Mouse (Mus musculus): ENCODE measurements around the gene Olfr822. TPM values are rescaled to one million over a fixed set of nuclear protein-coding genes. Genes with fewer than 3 reads are reported as not detected.
"Not testable (repeated sequence)": the region's sequence is repeated elsewhere in the genome, so short reads cannot be mapped to it uniquely, and the experiment has no call there.

The Olfr822 gene
- not detected for total RNA-seq (2021)
- long read RNA-seq, experiment 1: 0 reads
- long read RNA-seq, experiment 2: 0 reads

DNA sequence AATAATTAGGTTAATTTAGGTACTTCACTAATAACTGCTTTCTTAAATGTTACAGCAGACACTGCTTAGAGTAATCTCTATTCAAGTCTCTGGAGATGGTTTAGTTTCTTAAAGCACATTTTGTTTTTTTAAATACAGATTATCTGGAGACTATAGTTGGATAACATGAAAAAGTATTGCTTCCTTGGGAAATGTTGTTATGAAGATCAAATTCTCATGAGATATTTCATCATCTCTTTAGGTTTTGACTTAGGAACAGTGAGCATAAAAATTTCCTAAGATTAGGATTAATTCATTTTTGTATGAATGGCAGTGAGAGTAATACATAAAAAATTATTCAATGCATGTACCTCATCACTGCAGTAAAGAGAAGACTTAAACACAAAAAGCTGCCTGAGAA lies at the start of gene Olfr822:
Gene Olfr822 (plus strand): TSS at position 301 of the 400 bp plus-strand sequence.
- no peak for DNase-seq

GRCm38 (mm10) chr10:130030048-130030447 lies 41.0 kb upstream of the Olfr822 start, which contains the start of gene Olfr821:
Olfr821 (plus strand) TSS chr10:130030348.
- DNase-seq: no peak

- DNase-seq: no peak
Observed at GRCm38 (mm10) chr10:130037096-130037495, 33.9 kb upstream of the Olfr822 start.

DNA sequence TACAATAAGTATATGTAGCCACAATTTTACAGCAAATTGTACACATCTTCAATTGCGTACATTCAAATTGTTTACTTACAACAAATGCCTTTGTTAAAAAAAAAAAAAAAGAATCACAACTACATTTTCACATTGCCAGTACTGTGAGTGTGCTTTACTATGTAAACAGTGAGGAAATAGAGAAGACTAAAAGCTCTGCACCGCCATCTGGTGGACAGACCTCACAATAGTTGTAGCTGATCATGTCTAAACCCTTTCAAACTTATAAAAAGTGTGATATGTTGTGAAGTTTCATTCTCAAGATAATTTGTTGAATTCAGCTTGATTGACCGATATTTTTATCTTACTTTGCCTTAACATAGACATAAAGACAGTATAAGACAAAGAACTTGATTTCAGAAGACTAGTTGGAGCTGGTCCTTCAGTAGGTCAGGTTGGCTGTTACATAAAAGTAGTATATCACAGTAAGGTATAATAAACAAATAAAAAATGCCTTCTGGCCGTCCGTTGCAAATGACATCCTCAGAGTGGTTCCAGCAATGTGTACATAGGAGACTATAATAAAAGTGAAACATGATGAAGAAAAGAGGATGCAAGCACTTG lies 21.9 kb downstream of the Olfr822 start:
- peak; percentile 51 for DNase-seq

- DNase-seq: no peak
Observed at GRCm38 (mm10) chr10:130096104-130096503, 25.1 kb downstream of the Olfr822 start.

DNA sequence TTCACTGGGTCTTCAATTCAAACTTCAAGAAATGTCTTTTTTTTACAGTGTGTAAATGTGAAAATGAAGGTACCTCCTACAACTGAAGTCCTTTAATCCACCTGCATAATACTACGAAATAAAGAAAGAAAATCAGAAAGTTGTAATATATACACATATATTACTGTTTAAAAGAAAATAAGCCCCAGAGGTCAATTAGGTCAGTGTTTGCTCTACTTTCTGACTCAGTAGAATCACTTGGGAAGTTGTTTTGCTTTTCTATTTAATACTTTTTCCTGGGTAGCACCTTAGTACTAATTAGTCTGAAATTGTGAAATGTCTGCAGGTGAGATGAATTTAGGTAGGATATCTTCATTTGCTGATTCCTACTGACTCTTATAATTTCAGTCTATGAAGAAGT lies 44.3 kb downstream of the Olfr822 start, which contains the start of gene Olfr823:
Gene Olfr823 (minus strand): TSS at position 101 of the 400 bp plus-strand sequence.
- DNase-seq: not testable (repeated sequence)

DNA sequence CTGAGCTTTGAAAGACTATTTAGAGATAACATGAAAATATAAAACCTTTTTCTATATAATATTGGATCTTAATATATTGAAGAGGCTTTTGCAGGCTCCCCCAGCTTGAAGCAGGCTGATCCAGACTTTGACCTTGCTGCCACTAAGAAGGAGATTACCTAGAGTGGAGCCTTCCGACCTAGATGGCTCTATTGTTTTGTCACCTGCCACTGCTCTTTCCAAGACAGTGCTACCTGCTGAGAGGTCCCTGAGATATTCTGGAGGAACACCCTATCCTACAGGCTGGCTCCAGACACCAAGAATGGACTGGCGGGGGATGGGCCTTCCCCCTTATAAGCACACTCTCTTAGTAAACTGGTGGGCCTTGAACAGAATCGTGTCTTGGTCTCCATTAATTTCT lies 45.0 kb downstream of the Olfr822 start:
- DNase-seq: not testable (repeated sequence)

Other genes starting within 250 kb of the Olfr822 start
- not detected for gene Olfr812, start 225.1 kb upstream of the Olfr822 start, total RNA-seq (2021)
- not detected for gene Olfr813, start 215.8 kb upstream of the Olfr822 start, total RNA-seq (2021)
- not detected for gene Olfr814, start 191.4 kb upstream of the Olfr822 start, total RNA-seq (2021)
- gene Olfr815, start 165.3 kb upstream of the Olfr822 start, total RNA-seq (2021): not detected
- gene Olfr816, start 155.6 kb upstream of the Olfr822 start, total RNA-seq (2021): not detected
- not detected for gene Olfr818, start 122.1 kb upstream of the Olfr822 start, total RNA-seq (2021)
- not detected for gene Olfr819, start 103.9 kb upstream of the Olfr822 start, total RNA-seq (2021)
- not detected for gene Olfr247, start 95.1 kb upstream of the Olfr822 start, total RNA-seq (2021)
- not detected for gene Gm10310, start 86.1 kb upstream of the Olfr822 start, total RNA-seq (2021)
- gene Olfr820, start 58.6 kb upstream of the Olfr822 start, total RNA-seq (2021): not detected
- gene Olfr821, start 40.9 kb upstream of the Olfr822 start, total RNA-seq (2021): not detected
- gene Olfr823, start 44.2 kb downstream of the Olfr822 start, total RNA-seq (2021): not detected
- not detected for gene Olfr824, start 58.8 kb downstream of the Olfr822 start, total RNA-seq (2021)
- gene Olfr825, start 95.6 kb downstream of the Olfr822 start, total RNA-seq (2021): not detected
- gene Olfr826, start 113.0 kb downstream of the Olfr822 start, total RNA-seq (2021): not detected
- gene Olfr827, start 143.2 kb downstream of the Olfr822 start, total RNA-seq (2021): not detected
- gene Neurod4, start 209.0 kb downstream of the Olfr822 start, total RNA-seq (2021): not detected

Measured in gastrocnemius, postnatal 10 days (tissue).